Mouse (Mus musculus) bone marrow macrophage, adult 2 months (primary cell): ENCODE data around the gene Tex11.

Experiments used
- CTCF ChIP-seq: IDR thresholded peaks from 2 replicates; pipeline ENCODE4 v1.5.1; 2012; ENCODE audit warnings: low read depth, mild to moderate bottlenecking, low read length, moderate library complexity
- POLR2A ChIP-seq: IDR thresholded peaks from 2 replicates; pipeline ENCODE4 v1.6.1; 2012; ENCODE audit warnings: mild to moderate bottlenecking, low read depth, low read length, borderline replicate concordance

DNA sequence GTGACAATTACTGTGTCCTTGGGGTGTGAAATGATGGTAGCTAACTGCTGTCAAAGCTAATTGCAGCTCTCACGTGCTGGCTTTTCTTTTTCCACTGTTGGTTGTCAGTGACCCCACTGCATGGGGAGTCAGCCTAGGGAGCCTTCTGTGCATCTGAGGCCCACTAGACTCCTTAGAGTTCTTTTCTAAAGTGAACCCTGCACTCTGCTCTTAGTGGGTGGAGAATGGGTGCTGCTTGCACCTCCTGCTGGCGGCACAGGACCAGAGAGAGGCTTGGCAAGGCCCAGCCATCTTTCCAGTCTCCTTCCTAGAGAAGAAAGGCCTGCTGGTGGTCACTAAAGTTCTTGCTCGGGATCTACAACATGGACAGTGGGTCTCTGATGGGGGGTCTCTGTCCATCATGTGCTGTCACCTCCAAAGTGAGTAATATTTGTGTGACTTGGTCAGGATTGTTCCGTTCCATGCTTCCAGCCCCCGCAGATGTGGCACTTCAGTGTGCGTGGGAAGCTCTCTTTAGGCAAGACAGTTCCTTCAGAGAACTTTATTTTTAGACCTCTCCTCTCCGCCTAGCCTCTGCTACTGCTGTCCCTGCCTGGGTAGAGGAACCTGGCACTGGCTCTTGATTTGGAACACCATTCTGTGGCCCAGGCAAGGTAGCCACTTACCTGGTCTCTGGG lies 261.5 kb downstream of the Tex11 start:
- no peak for TF ChIP-seq CTCF
- TF ChIP-seq POLR2A, result no peak
